Mouse (Mus musculus) hematopoietic multipotent progenitor cell, adult 10-12 weeks (in vitro differentiated cells): ENCODE data around the gene Vmn2r86. TPM values are rescaled to one million over a fixed set of nuclear protein-coding genes. Genes with fewer than 3 reads are reported as not detected.

Experiments
- polyA plus RNA-seq: library from polyadenylated mRNA; stranded (reverse); fragments of >175 nt; gene quantifications from 2 replicates; pipeline ENCODE4 v1.2.3, GENCODE M21; 2012; ENCODE audit warnings: low replicate concordance

Gene Vmn2r86
- not detected in 2 replicates for polyA plus RNA-seq

GRCm38 (mm10) chr10:130455950-130456349, at the start of gene Vmn2r86:
Gene Vmn2r86, minus strand, starts transcription at chr10:130456050.

GRCm38 (mm10) chr10:130497296-130497695, 41.4 kb upstream of the Vmn2r86 start, which contains the start of gene Vmn2r87:
Gene Vmn2r87, minus strand, starts transcription at chr10:130497396.

DNA sequence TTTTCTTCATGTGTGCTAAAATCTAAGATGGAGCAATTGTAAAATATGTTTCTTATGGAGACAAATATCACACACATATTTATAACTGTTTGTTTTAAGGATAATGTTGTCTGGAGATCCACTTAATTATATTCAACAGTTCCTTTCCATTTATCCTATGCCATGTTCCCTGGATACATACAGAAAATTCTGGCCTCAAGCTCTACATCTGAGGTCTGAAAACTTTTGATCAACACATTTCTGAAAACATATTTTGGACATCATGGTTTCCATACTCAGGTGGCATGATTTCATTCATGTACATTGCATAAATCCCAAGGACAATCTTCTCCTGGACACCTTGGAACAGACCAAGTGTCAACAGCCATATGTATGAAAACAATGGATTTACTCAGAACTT, 26.2 kb downstream of the Vmn2r86 start, which contains the start of gene Vmn2r85:
Gene Vmn2r85, minus strand, starts transcription at position 101 of the 400 bp plus-strand sequence.

GRCm38 (mm10) chr10:130394232-130394631, 61.6 kb downstream of the Vmn2r86 start, which contains the start of gene Vmn2r84:
Gene Vmn2r84, minus strand, starts transcription at chr10:130394332.

Other genes starting within 250 kb of the Vmn2r86 start
- gene Olfr827, start 241.6 kb downstream of the Vmn2r86 start, polyA plus RNA-seq: not detected in 2 replicates
- 0.03 TPM in 1 of 2 replicates, not detected in the other for gene Neurod4, start 175.8 kb downstream of the Vmn2r86 start, polyA plus RNA-seq
- gene Tespa1, start 133.2 kb downstream of the Vmn2r86 start, polyA plus RNA-seq: 5.5 and 7.4 TPM in 2 replicates
- gene Vmn2r84, start 61.7 kb downstream of the Vmn2r86 start, polyA plus RNA-seq: not detected in 2 replicates
- gene Vmn2r85, start 26.3 kb downstream of the Vmn2r86 start, polyA plus RNA-seq: not detected in 2 replicates
- not detected in 2 replicates for gene Vmn2r87, start 41.3 kb upstream of the Vmn2r86 start, polyA plus RNA-seq